Mouse (Mus musculus) layer of hippocampus, adult 9-11 months (tissue): ENCODE data around the gene Serpinb8.
A peak's percentile ranks its signal among the peaks of the same experiment; 100 is the strongest.

ENCODE experiments used
- DNase-seq: peaks from one replicate; pipeline ENCODE4 v3.0.0; 2022

Gene Serpinb8

DNA sequence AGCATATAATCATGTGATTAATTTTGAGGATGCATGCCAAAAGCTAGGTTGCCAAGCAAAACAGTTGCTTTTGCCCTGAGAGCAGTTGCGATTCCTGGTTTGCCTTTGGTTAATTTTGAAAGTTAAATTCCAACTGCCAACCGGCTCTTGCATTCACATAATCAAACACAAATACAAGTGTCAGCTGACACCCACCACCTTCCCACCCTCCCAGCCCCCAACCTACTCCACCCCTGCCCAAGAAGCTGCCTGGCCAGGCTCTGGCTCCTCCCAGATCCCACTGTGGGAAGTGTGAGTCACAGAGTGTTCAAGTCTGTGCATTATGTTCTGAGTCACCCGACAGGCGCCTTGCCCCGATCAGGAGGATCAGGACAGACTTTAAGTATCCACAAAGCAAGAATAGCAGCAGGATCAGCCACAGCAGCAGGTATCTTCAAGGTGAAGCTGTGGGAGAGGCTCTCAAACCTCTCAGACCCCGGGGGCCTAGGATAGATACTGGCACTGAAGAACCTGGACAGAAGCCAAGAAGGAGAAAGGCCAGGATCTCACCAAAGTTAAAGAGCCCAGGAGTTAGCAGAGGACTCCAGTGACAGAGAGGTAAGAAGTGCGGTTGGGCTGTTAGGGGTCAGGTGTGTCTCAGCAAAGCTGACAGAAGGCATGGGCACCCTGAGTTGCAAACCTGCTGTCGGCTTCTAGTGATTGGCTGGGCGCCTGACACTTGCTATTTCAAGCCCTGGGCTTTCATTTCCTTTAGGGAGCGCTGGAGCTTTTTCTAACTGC is at the start of gene Serpinb8:
Serpinb8 (plus strand) TSS at position 316 of the 780 bp plus-strand sequence.
- peak; percentile 53 for DNase-seq

DNA sequence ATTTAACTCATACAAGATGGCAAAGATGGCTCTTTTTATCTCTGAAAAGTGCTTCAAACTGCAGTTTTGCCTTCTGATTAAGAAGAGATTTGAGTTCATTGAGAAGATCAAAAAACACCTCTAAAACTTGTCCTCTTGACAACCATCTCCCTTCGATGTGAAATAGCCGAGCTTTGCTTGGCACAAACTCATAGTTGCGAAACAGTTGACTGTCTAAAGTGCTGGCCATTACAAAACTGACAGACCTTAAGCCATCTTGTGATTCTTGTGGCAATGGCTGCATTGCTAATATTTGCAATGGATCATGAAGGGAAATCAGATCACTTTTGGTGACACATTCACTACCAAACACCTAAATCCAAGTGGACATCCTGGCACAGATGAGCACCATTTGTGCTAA is 30.3 kb upstream of the Serpinb8 start:
- no peak for DNase-seq

DNA sequence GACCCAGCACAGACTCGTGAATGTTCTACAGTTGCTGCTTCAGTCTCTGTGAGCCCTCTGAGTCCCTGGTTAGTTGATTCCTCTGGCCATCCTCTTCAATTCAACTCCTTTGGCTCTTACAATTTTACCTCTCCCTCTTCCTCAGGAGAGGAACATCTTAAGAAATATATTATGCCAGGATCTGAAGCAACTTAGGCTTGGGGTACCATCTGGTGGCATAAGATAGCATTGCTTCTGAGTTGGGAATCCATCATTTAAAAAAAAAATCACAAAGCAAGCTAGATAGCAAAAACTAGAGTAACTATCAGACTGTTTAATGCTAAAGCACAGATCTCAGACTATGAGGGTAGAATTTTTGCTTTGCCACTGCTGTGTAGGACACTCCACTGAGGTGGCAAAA is 27.7 kb upstream of the Serpinb8 start:
- peak; percentile 3 for DNase-seq

DNA sequence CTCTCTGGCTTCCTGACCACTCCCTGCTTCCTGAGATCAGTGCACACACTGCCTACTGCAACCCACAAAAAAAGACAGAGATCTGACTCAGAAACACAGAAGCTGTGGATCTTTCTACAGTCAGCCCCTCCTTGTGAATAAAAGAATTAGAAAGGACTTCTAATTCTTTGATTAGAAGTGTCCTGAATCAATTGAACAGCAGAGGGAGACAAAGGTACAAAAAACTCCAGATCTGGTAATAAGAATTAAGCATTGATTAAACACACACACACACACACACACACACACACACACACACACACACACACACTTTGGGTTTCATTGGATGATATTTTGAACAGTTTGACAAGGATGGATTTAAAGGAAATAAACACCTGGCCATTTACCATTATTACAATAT is 24.2 kb upstream of the Serpinb8 start:
- no peak for DNase-seq

GRCm38 (mm10) chr1:107576094-107576493 is 13.7 kb upstream of the Serpinb8 start:
- DNase-seq: no peak

- DNase-seq: no peak
Measured at GRCm38 (mm10) chr1:107577514-107577913, 12.3 kb upstream of the Serpinb8 start.

DNA sequence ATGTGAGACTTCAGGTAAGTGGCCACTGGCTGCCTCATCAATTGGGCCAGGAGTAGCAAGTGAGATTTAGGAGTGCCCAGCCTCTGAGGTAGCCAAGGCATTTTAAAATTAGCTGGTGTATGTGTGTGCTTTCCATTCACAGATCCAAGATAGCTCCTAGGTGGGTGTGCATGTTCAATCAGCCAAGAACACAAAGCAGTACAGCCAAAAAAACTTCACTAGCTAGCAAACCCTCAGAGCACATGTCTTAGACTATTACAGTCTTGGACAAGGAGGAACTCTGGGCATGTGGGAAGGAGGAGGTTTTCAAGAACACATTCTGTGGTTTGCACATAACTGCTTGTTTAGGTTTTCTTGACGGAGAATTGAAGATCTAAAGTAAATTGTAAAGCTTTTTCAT is 8.6 kb upstream of the Serpinb8 start:
- DNase-seq: peak; percentile 65

DNA sequence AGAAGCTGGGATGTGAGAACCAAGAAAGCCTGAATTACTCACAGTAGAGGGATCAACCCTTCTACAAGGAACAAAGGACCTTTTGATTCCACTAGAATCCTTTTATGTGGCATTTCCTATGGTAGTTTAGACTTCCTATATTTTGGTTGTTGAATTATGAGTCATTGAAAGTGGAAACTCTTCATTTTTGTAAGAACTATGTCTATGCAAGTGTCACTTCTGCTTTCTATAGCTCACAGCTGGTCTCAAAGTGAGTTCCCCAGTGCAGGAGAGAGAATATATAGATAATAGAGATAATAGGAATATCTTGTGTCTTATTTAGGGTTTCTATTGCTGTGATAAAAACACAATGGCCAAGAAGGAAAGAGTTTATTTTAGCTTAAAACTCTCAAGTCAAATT is 6.9 kb upstream of the Serpinb8 start:
- no peak for DNase-seq

DNA sequence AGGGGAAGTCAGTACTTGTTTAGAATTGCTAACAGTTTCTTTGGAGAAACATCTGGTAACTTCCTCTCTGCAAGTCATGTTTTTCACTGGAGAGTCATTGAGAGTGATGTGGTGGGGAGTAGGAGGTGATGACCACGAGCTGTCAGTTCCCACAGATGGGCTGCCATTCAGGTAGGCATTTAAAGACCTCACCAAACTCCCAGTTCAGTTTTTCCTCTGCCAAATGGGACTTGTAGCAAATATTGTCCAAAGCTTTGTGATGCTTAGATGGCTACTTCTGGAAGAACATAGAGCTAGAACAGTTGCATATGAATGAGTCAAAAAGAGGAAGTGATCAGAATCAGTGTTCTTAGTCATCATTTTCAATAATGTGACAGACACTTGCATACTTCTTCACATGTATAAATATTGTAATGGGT is 5.8 kb upstream of the Serpinb8 start:
- DNase-seq: no peak

- DNase-seq: no peak
Measured at GRCm38 (mm10) chr1:107584932-107585331, 4.9 kb upstream of the Serpinb8 start.

- DNase-seq: no peak
Measured at GRCm38 (mm10) chr1:107586196-107586595, 3.6 kb upstream of the Serpinb8 start.

DNA sequence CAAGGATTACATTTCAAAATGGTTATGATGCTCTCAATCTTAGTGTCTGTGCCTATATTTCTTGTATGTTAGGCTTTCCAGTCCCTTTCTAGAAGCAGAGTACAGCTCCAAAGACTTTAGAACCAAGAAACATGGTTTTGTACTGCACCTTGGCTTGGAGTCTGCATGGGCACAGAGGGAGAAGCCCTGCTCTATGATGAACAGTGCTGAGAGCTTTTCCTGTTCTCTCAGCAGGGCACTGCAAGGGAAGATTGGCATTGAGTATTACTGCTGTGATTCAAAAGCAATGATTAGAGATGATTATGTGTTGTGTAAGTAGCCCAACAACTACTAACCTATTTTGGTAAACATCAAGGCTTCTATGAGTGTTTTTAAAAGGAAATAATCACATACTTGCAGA is 1.6 kb upstream of the Serpinb8 start:
- no peak for DNase-seq

- DNase-seq: peak; percentile 16
Measured at GRCm38 (mm10) chr1:107588642-107589041, 1.2 kb upstream of the Serpinb8 start.

DNA sequence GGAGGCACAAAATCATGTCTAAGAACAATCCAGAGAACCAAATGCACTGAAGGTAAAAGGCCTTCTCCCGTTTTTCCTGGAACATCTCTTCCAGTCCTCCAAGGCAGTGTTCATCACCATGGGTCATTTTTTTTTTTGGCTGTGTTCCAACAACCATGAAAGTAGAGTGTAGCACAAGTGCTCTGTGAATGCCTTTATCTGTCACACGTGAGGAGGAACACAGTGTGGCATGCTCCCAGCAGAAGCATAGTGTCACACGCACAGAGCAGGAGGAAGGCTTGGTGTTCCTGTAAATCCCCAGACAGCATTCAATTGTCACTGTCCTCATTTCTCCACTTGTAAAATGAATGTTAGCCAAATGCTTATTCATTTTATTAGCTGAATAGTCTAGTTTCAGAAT is 2.8 kb downstream of the Serpinb8 start:
- no peak for DNase-seq

GRCm38 (mm10) chr1:107593469-107593868 is 3.7 kb downstream of the Serpinb8 start:
- no peak for DNase-seq

DNA sequence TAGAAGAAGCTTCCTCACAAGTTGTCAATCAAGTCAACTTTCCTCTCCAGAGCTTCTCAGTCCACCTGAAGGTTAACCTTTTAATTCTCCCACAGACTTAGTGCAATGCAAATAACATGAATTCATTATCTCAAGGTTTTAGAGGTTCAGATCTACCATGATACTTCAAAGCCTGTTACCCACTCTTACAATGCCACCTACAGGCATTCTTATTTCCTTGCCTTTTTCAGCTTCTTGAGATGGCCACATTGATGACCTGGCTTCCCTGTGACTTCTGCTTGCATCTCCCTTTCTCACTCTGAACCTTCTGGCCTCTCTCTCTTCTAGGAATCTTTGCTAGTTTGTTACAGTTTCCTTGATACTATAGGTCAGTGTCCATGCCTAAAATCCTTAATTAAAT is 7.1 kb downstream of the Serpinb8 start:
- DNase-seq: no peak

DNA sequence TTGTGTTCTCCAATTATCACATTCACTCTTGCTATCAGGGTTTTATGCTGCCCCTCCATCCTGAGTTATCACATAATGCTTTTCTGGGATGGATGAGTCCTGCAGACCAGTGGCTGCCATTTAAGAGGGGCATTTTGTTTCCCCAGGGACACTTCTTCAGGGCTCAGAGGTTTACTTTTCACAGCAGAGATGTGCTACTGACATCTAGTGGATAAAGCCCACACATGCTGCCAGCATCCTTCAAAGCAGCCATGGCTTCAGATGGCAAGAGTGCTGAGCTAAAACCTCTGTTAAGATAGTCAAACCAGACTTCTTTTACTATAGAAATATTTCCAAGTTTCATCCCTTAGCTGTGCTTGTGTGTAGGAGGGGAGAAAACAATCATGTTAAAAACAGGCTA is 8.7 kb downstream of the Serpinb8 start:
- DNase-seq: no peak

GRCm38 (mm10) chr1:107608942-107609341 is 19.1 kb downstream of the Serpinb8 start:
- DNase-seq: no peak

DNA sequence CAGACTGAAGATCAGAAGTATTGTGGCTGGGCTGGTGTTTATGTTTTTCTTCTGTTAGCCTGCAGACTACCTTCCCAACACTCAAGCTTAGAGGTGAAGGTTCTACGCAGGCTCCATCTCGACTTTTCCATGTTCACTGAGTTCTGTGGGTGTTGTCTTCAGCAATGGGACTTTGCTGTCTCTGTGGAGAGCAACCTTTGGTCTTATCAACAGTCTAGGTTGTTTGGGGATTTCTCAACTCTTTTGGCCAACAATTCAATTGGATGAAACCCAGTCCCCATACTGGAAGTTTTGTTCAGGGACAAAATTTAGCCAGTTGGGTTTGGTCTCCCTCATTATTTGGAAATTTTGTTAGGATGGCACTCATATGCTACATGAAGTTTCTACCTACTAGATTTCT is 24.3 kb downstream of the Serpinb8 start:
- DNase-seq: no peak

DNA sequence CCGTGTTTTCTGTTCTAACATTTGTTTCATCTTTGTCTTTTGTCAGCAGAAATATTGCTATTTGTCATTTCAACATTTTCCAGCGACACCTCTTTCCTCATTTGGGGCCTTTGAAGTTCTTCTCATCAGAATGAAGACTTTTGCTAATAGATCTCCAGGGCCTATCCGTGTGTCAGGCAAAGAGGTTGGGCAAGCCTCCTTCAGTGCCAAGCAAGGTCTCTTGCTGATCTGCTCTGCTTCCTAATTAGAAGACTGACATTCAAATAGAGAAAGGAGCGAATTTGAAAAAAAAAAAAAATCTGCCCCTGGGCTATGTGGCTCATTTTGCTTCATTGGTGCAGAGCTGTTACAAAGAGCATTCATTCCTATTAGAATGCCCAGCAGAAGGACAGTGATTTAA is 32.2 kb downstream of the Serpinb8 start:
- no peak for DNase-seq

- DNase-seq: no peak
Measured at GRCm38 (mm10) chr1:107635936-107636335, 46.1 kb downstream of the Serpinb8 start.

DNA sequence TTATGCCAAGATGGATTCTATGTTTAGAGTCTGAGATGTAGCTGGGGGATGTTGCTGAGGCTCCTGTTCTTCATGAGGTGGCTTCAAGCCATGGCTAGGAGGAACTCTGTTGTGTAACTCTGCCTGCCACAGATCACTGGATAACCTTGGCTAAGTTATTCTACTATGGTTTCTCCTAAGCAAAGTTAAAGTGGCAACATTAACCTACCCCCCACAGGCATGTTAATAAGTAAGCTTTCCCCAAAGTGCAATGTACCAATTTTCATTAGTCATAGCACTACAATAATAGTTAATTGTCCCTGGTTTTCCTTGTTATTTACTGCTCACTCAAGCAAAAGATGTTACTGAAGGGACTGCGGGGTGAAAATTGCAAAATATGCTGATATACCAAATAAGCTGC is 48.2 kb downstream of the Serpinb8 start:
- no peak for DNase-seq

- DNase-seq: no peak
Measured at GRCm38 (mm10) chr1:107638459-107638858, 48.7 kb downstream of the Serpinb8 start.

DNA sequence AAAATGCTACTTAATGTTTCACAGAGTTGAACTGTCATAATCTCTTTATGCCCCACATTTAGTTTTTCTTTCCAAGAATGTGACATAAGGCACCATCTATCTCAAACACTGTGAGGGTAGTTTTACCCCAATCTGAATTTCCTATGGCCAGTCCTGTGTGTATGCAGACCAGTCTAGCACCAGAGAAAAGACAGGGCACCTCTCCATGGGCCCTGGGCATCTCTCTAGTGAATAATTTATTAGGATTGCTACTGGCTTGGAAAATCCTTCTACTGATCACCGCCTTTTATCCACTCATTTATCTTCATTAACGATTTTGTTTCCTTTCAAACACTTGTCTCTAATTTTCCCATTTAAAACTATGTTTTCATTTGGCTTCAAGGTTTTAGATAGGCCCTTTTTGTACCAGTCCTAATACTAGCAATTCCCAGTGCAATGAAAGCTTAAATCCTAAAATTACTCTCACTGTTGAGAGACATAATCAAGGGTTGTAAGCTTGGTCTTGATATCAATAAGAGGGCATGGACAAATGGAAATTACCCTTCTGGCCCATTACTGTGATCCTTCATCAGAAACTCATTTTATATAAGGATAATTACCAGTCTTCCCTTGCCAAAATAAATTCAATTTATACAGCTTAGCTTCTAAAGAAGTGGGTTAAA is 52.8 kb downstream of the Serpinb8 start:
- no peak for DNase-seq

GRCm38 (mm10) chr1:107645086-107645485 is 55.3 kb downstream of the Serpinb8 start:
- DNase-seq: peak; percentile 63
